Mouse (Mus musculus) c-Kit-positive CD71-positive TER-119-negative erythroid progenitor cells, embryonic 14.5 days (primary cell): ENCODE results near the gene Pdcd5.

Source experiments
- DNase-seq: peaks from one replicate; pipeline ENCODE4 v3.0.0-alpha.2; 2013; ENCODE audit warnings: low read depth

Pdcd5 gene

DNA sequence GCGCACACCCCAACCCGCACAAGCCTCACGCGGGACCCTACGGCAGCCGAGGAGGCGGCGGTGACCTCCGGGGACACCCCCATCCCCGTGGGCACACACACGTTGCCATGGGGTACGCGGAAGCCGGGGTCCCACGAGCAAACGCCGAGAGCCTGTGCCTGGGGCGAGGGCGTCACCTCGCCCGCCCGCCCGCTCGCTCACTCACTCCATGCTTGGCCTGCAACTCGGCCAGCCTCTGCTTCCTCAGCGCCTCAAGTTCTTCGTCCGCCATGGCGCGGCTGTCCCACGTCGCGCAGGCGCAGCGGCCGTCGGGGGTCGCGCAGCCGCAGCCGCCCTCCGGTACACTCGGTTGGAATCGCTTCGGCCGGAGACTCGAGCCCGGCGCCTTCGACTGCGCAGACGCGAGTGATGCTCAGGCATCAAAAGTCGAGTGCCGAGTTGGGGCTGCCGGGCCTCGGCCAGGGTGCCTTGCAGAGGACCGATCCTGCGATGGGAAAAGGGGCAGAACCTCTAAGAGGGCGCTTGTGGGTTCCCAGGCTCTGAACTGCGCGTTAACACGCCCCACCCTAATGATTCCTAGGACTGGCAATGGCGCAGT, at the start of gene Pdcd5:
Gene Pdcd5 (minus strand): TSS at position 421 of the 598 bp plus-strand sequence.
- peak; percentile 96 for DNase-seq

DNA sequence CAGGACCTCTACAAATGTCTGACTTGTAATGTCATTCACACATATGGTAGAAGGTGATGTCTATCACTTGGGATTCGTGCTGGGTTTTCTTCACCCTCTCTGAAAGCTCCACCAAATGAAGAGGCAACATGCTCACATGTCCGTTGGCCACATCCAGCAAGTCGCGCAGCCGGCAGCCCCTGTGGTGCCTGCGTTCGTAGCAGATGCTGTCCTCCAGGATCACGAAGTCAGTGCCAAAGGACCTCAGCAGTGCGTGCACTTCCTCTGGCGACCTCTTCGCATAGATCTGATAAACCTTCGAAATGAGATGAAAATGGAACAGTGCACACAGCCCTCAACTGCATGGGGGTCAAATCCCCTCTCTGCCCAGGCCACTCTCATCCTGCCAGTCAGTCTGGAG, 45.3 kb upstream of the Pdcd5 start:
- DNase-seq: no peak

DNA sequence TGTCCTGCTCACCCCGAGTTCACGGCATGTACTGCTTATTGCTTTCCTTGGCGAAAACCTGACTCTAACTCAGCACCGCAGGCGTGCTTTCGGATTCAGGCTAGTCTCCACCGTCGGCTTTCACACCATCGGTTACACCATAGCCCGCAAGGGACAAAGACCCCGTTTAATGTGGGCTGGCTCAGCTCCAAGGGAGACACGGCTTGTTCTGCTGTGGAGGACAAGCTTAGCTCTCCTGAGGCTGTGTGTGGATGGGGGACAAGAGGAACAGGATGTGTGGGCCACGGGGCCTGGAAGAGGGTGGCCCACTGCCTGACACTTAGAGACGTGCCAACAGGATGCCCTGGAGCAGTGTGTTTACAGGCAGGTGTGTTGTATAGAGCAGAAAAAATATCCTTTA, 44.8 kb upstream of the Pdcd5 start:
- no peak for DNase-seq

DNA sequence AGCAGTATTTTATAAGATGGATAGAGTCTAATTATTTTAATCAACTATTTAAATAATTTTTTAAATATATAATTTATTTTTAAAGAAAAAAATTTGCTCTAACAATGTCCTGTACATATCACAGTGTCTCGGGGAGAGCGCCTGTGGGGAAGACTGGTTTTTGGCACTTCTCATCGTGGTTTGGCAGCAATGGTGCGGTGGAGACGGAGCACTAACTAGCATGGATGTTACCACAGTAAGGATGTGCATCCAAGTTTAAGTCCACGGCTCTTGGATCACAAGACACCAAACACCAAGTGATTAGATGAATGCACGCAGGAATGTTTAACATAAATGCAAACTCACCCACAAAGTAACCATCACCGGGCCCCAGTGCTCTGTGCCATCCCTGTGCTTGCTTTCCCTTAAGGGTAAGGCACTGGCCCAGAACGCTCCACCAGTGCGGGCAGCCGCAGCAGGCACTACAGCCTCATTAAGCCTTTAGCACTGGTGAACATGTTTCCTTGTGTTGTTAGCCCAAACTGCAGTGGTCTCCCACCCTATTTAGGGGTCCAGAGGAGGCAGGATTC, 41.5 kb upstream of the Pdcd5 start:
- no peak for DNase-seq

DNA sequence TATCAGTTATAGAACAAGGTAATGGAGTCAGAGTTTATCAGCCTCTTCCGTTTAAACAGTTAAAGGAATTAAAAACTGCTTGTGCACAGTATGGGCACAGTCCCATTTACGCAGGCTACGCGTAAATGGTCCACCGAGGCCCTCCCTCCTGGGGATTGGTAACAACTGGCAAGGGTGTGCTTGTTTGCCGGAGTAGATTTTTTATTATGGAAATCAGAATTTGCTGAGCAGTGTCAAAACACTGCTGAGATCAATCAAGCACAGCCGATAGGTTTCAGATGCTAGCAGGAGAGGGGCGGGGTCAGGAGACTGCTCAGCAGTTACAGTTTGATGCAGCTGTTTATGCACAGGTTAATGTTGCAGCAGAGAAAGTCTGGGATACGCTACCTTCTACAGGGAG, 41.0 kb upstream of the Pdcd5 start:
- no peak for DNase-seq

DNA sequence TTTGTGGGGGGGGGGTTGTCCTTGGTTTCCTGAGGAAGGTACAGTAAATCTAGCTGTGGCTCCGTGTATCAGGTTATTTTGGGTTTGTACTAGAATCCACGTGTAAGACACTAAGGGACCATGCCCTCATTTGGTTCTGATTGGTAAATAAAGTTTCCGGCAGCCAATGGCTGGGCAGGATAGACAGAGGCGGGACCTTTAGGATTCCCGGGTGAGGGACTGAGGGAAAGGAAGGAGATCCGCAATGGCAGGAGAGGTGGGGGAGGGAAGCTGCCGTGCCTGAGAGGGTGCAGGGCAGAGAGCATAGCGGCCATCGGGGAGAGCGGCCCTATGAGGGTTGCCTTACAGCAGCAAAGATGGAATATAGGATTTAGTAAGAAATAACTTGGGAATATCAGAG, 39.9 kb upstream of the Pdcd5 start:
- DNase-seq: no peak

DNA sequence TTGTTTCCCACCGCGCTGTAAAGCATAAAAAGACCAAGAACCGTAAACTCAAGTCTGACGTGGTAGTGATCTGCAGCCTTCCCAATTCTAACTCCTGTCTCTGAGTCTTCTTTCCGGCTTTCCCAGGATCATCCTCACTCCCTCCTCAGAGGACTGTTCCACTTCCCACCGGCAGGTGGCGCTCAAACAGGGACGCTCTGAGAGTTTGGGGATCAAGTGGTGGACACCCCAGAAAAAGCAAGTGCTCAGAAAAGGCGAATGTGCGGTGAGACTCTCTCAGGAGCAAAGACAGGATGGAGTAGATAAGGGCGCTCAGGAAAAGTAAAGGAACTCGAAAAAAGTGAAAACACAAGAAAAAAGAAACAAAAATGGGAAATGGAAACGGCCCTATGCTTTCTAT, 39.4 kb upstream of the Pdcd5 start:
- DNase-seq: peak; percentile 31

DNA sequence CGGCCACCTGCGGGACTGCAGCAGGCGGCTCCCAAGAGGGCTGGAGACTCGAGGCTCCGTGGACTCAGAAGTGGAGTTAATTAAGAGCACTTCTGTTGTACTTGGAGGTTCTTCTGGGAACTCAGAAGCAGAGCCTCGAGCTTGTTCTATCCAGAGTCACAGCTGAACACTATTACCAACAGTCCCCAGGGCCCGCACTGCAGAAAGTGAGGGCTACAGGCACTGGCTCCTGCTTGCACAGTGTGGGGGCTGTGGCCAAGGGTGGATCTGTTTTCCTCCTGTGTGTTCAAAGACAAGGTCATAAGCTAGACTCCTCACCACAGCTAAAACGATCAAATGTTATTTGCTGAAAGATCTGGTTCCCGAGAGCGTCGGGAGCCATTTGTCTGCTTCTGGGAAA, 38.9 kb upstream of the Pdcd5 start:
- DNase-seq: no peak

DNA sequence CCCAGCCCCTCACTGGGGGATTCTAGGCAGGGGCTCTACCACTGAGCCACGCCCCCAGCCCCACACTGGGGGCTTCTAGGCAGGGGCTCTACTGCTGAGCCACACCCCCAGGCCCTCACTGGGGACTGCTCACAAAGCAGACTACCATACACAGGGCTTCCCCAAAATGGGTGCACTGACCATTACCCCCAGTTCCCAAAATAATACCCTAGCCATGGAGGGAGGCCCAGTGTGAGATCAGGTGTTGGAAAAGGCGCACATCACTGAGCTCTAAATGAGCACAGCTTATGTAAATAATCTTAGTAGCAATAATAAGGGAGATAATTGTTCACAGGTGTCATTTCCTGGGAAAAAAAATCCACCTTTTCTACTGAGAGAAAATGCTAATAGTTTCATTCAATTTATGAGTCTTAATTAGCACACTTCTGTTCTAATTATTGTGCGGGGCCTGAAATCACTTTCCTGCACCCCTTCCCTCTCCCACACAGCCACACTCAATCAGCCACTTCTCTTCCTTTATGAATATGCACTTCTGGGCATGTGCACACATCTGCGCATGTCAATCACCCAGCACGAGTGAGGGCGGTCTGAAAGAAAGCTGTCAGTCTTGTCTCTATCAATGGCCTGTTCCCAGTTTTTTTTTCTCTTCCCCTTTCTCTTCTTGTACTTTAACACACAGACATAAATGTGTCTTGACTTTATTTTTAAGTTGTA, 36.2 kb upstream of the Pdcd5 start:
- DNase-seq: no peak

DNA sequence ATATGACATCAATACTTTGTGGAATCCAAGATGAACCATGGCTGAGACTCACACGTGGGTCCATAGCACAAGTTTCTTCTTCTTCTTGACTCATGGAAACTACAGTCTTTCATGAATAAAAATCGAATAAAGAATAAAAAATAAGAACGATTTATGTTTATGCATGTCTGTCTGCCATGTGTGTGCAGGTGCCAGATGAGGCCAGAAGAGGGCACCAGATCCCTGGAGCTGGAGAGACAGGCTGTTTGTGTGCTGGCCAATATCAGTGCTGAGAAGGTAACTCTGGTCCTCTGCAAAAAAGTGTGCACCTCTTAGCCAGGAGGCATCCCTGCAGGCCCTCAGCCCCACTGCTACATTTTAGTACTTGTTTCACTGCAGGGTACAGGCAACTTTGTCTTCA, 34.2 kb upstream of the Pdcd5 start:
- peak; percentile 15 for DNase-seq

DNA sequence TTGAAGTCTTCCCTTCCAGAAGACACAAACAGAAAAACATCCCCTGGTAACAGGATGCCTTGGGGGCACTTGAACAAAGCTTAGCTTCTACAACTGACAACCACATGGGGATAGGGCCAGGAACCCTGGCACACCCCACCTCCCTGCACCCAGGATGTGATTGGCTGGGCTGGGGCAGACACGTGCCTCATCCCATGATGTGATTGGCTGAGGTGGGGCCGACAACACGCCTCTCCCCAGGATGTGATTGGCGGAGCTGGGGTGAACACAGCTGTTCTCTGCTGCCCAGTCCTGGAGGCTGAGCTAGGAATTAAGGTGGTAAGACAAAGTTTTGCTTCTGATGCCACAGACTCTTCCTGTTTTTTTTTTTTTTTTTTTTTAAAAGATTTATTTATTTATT, 31.7 kb upstream of the Pdcd5 start:
- no peak for DNase-seq

DNA sequence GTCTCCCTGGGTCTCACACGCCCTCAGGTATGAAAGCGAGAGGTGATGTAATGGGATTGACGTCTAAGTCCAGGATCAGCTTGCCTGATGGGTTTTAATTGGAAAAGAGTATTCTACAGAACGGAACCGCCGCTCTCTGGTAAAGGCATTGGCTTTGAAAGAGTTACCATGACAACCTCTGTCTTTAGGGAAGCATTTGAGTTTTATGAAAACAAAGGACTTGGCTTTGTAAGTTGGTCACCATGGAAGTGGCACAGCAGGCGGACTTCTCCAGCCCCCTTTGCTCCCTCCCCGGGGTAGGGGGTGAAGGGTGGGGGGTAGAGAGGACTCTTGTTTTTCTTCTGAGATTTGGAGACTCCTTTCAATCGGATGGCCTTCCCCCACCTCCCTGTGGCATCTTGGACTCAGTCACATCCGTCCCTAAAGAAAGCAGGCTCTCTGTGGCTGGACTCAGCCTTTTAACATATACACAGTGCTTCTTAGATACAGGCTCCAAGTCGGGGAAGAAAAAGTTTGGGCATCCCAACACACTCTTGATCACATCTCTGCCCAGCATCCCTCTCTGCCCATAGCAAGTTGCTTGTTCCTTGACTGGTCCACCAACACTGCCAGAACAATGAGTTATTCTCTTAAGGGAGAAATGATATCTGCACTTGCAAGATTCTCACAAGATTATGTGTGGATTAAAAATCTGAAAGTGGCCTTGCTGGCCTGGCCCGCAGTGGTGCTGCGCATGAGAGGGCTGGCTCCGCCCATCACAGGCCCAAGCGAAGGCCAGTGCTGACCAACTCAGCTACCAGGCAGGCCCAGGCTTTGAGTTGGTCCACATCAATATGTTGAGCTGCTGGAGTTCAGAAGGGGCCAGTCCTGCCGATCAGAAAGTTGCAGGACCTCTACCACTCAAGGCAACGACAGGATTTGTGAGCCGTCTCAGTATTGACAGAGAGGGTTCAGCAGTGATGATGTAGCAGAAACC, 21.0 kb upstream of the Pdcd5 start:
- DNase-seq: no peak

DNA sequence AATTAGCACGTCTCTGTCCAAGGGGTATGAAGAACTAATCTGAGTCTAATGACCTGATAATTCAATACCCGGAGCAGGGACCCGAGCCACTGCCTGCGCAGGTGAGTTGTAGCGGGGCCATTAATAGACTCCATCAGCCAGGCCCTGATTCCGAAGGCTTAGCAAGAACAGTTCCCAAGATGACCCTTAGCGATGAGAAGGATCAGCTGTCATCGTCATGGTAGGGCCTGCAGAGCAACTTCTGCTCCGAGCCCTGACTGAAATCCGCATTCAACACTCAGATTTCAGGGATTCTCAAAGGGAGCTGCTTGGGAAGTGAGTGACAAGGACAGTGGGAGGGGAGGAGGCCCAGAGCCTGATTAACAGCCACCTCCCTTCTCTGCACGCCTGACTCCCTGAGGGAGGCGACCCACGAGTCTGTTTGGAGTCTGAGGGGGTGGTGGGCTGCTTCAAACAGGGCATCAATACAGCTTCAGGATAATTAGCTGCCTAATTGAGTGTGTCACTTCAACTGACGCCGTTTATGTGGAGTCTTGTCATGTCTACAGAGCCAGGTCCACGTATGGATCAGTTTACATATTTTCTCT, 16.6 kb upstream of the Pdcd5 start:
- DNase-seq: no peak

DNA sequence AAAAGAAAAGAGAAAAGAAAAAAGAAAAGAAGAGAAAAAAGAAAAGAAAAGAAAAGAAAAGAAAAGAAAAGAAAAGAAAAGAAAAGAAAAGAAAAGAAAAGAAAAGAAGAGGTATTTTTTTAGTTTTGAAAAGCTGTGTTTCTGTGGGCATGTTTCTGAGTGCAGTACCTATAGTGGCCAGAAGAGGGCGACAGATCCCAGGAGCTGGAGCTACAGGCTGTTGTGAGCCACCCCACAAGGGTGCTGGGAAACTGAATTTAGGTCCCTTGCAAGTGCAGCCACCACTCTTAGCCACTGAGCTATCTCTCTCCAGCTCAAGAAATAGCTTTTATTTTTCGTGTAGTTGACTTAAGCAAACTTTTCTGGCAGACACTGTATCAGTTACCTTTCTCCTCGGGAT, 11.9 kb upstream of the Pdcd5 start:
- DNase-seq: peak; percentile 34

DNA sequence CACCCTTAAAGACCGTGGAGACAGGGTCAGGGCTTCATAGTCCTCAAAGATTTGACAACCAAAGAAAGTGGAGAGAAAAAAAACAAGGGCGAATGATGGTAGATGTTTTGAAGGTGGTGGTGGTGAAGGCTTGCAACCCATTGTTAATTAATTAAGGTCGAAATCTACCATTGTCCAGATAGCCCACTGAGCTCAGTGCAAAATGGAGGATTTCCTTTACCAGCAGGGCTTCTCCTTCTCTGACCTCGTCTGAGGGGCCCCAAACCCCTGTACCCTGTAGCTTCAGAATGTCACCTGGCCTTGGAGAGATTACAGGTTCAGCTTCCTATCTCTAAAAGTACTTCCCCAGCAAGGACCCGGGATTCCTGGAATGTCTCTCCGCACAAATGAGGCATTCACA, 10.5 kb upstream of the Pdcd5 start:
- no peak for DNase-seq

DNA sequence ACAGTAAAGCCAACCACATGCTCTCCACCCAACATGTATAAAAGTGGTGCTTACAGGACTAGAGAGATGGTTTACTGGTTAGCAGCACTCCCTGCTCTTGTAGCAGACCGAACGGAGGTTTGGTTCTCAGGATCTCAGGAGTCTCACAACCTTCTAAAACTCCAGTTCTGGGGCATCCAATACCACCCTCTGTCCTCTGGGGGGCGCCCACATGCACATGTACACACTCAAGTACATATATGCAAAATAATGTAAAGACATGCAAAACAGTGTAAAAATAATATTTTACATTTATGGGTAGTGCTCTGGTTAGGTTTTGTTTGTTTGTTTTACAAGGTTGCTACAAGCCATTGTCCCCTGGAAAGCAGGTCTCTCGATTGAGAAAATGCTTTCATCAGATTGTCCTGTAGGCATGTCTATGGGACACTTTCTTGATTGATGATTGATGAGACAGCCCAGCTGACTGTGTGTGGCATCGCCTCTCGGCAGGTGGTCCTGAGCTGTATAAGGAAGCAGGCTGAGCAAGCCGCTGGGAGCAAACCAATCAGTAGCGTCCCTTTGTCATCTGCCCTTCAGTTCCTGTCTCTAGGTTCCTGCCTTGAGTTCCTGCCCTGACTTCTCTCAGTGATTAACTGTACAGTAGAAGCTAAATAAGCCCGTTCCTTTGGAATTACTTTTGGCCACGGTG, 4.4 kb upstream of the Pdcd5 start:
- peak; percentile 16 for DNase-seq

DNA sequence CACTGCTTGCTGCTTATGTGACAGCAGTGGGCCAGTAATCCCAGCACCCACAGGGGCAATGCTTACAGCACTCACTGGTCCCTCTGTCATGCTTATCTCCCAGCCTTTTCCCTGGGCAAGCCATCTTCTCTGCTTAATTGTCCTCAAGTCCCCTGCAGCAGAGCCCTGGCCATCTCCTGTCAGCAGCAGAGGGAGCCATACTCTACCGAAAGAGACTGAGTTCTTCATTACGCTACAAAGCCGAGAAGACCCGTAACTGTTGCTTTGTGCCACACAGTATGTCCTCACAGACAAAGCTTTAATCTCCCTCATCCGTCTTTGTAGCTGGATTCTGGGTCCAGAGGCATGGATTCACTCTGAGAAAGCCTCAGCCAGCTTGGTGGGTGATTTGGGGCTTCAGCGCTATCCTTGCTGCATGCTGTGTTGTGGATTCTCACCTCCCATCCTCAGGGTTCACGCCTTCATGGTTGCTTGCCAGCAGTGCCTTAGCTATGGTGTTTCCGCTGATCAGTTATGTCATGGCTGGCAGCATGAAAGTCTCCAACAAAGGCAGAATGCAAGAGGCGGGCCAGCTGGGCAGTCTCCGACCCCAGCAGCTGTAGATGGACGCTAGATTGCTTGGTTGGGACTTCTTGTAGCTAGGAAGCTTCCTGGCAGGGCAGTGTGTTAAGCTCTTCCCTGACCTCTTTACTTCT, 3.5 kb upstream of the Pdcd5 start:
- DNase-seq: no peak

DNA sequence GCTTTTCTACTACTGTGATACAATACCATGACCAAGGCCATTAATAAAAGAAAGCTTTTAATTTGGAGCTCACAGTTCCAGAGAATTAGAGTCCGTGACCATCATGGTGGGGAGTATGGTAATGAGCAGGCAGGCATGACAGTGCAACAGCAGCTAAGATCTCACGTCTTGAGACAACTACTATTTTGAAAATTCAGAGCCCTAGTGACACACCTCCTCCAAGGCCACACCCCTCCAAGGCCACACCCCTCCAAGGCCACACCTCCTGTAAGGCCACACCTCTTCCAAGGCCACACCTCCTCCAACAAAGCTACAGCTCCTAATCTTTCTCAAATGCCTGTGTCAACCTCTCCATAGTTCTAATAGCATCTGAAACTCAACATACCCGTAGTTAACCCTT, 1.8 kb upstream of the Pdcd5 start:
- peak; percentile 74 for DNase-seq

DNA sequence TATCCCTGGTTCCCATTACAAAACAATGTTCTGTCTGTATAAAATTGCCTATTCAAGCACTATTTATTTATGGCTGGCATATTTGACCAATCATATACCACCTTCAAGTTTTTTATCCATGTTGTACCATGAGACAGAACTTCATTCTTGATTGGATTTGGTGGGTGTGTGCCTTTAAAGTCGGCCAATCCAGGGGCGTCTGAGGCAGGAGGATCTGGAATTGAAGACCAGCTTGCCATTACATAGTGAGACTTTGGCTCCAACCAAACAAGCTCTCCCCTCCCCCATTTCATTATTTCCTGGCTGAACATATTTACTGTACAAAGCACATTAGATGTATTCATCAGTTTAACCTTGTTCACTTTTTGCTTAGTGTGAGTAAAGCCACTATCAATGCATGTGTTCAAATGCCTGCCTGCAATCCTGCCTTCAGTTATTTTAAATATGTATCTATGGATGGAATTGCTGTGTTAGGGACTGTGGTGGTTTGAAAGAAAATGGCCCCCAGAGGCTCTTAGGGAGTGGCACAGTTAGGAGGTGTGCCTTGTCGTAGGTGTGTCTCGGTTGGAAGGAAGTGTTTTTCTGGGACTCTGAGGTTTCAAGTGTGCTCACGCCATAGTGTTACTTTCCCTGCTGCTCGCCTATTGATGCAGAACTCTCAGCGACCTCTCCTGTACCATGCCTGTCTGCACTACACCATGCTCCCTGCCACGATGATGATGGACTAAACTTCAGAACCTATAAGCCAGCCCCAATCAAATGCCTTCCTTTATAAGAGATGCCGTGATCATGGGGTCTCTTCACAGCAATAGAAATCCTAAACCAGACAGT, 1.1 kb upstream of the Pdcd5 start:
- DNase-seq: peak; percentile 11
